Mouse (Mus musculus): Measurements from ENCODE around the gene Npat. TPM values are rescaled to one million over a fixed set of nuclear protein-coding genes. Genes with fewer than 3 reads are reported as not detected.

The Npat gene
- polyA plus RNA-seq, 1 experiment from 2014 or later: 21.9 TPM

GRCm38 (mm10) chr9:53614286-53614685, 77.4 kb downstream of the Npat start:
- ATAC-seq (ENCODE audit: insufficient number of reproducible peaks, insufficient read depth, low FRiP score, low TSS enrichment, low read depth): no peak
- Histone ChIP-seq H3K36me3 (peaks cover 34% of the 10 kb centered on the region), H3K4me2 (no peak overlapping the region), H3K9ac (no peak overlapping the region), H3K4me1 (peaks cover 4% of the 10 kb centered on the region), H3K9me3 (no peaks in the 10 kb centered on the region), H3K27ac (no peak overlapping the region), H3K4me3 (no peak overlapping the region), H3K27me3 (no peaks in the 10 kb centered on the region)
- WGBS: 87% methylated on average over 4 of the region's 4 CpGs

- WGBS: 78% methylated on average over 8 of the region's 8 CpGs
- no peak overlapping the region for H3K9ac ChIP-seq
- no peaks in the 10 kb centered on the region for H3K4me1 ChIP-seq
- H3K36me3 ChIP-seq: peaks cover 42% of the 10 kb centered on the region
- H3K9me3 ChIP-seq: no peaks in the 10 kb centered on the region
- ATAC-seq (ENCODE audit: insufficient number of reproducible peaks, insufficient read depth, low FRiP score, low TSS enrichment, low read depth): no peak
- H3K27me3 ChIP-seq: no peaks in the 10 kb centered on the region
- no peak overlapping the region for H3K4me2 ChIP-seq
- no peak overlapping the region for H3K27ac ChIP-seq
- no peak overlapping the region for H3K4me3 ChIP-seq
These were observed 78.4 kb downstream of the Npat start for GRCm38 (mm10) chr9:53615246-53615645.

Other genes starting within 250 kb of the Npat start
- 1.5 and 1.6 TPM in 2 replicates for gene Exph5, start 235.4 kb upstream of the Npat start, polyA plus RNA-seq (2015; fragmentation: Nextera tagmentation; extraction: Ambion mirVana)
- 20.7 TPM in 2 replicates for gene Kdelc2, start 153.0 kb upstream of the Npat start, polyA plus RNA-seq (2015; fragmentation: Nextera tagmentation; extraction: Ambion mirVana)
- 1.1 and 2.0 TPM in 2 replicates for gene 4930550C14Rik, start 134.7 kb upstream of the Npat start, polyA plus RNA-seq (2015; fragmentation: Nextera tagmentation; extraction: Ambion mirVana)
- gene Atm, start 307 bp upstream of the Npat start, polyA plus RNA-seq (2015; fragmentation: Nextera tagmentation; extraction: Ambion mirVana): 20.3 and 22.0 TPM in 2 replicates
- gene Acat1, start 73.3 kb downstream of the Npat start, polyA plus RNA-seq (2015; fragmentation: Nextera tagmentation; extraction: Ambion mirVana): 113 and 131 TPM in 2 replicates
- gene Cul5, start 133.0 kb downstream of the Npat start, polyA plus RNA-seq (2015; fragmentation: Nextera tagmentation; extraction: Ambion mirVana): 36.1 and 39.4 TPM in 2 replicates
- 0.52 and 0.73 TPM in 2 replicates for gene Rab39, start 169.2 kb downstream of the Npat start, polyA plus RNA-seq (2015; fragmentation: Nextera tagmentation; extraction: Ambion mirVana)
- gene Slc35f2, start 234.5 kb downstream of the Npat start, polyA plus RNA-seq (2015; fragmentation: Nextera tagmentation; extraction: Ambion mirVana): 10.5 and 10.9 TPM in 2 replicates